Mouse (Mus musculus): Measurements from ENCODE around the gene Cfap221.

DNA sequence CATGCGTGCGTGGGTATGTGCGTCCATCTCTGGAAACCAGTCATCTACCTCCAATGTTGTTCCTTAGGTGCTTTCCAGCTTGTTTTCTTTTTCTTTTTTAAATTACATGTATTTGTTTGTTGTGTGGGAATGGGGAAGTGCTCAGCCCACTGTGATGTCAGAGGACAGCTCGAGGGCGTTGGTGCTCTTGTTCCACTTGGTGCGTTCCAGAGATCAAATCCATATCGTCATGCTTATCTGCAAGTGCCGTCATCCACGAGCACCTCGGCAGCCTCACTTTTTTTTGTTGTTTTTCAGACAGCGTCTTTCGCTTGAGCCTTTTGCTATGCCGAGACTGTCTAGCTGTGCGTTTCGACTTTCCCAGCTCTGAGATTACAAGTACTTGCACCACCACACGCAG lies 107.7 kb downstream of the Cfap221 start:
- TF ChIP-seq CTCF (conservative IDR thresholded peaks at IDR 0.05 in 1 of 2, IDR thresholded peaks at IDR 0.05 in 1 of 2; ENCODE audit: low read depth in 2 of 2, low read length in 2 of 2): no peak
- TF ChIP-seq CHD2 (IDR thresholded peaks at IDR 0.05; ENCODE audit: low read length): no peak
- no peak for TF ChIP-seq ZC3H11A (IDR thresholded peaks at IDR 0.05; ENCODE audit: low read depth, low read length)
- no peak for TF ChIP-seq EP300 (IDR thresholded peaks at IDR 0.05; ENCODE audit: low read length)
- TF ChIP-seq ZMIZ1 (IDR thresholded peaks at IDR 0.05; ENCODE audit: low read depth, low read length): no peak
- TF ChIP-seq E2F4 (IDR thresholded peaks at IDR 0.05; ENCODE audit: insufficient replicate concordance, low read depth, low read length): no peak
- no peak for TF ChIP-seq UBTF (IDR thresholded peaks at IDR 0.05; ENCODE audit: low read depth, low read length)

All from CH12.LX (cell line).